18 mouse cellular contexts compared by ENCODE assay signal in genomic region chr12:58653222-58653621, GRCm38 (mm10).
DNase-seq lines count a peak whose midpoint lies in the region; ATAC-seq and TF ChIP-seq lines count a peak whose summit lies in the region.
"Had no signal": no experiment of that assay in that cellular context is flagged by ENCODE, and none has a peak within 500 bp of the region (broad histone marks: within the 10 kb centered on the region; RNA-seq: fewer than 3 reads in every experiment).

No protein-coding gene starts in this region.

- H3K27me3 ChIP-seq in hindbrain, embryonic 13.5 days: no peaks in the 10 kb centered on the region
- no peaks in the 10 kb centered on the region for H3K27me3 ChIP-seq in hindbrain, embryonic 11.5 days (ENCODE audit: control insufficient read depth, insufficient read depth, low read length)
- no peaks in the 10 kb centered on the region for H3K27me3 ChIP-seq in forebrain, embryonic 15.5 days
- no peaks in the 10 kb centered on the region for H3K27me3 ChIP-seq in midbrain, embryonic 16.5 days (ENCODE audit: control insufficient read depth, insufficient read depth, low read depth, low read length)
- H3K27me3 ChIP-seq in heart, adult 2 months (ENCODE audit: control insufficient read depth, insufficient read depth, low read length): no peaks in the 10 kb centered on the region
- H3K27me3 ChIP-seq: intestine, embryonic 15.5 days; liver, embryonic 12.5 days; neural tube, embryonic 12.5 days had no signal

- no peak overlapping the region for H3K4me2 ChIP-seq in hindbrain, embryonic 13.5 days
- no peak overlapping the region for H3K4me2 ChIP-seq in hindbrain, embryonic 11.5 days (replicated peaks; ENCODE audit: low read depth, low read length)
- H3K4me2 ChIP-seq in forebrain, embryonic 15.5 days (replicated peaks): no peak overlapping the region
- H3K4me2 ChIP-seq in midbrain, embryonic 16.5 days (ENCODE audit: low read length): 0 out of 2 replicates have a peak overlapping the region, but pooled peaks have one; percentile 6
- H3K4me2 ChIP-seq: intestine, embryonic 15.5 days; liver, embryonic 12.5 days; neural tube, embryonic 12.5 days had no signal

- no peak overlapping the region for H3K9ac ChIP-seq in hindbrain, embryonic 13.5 days
- H3K9ac ChIP-seq in hindbrain, embryonic 11.5 days (ENCODE audit: low read depth, low read length): no peak overlapping the region
- H3K9ac ChIP-seq in forebrain, embryonic 15.5 days (replicated peaks): no peak overlapping the region
- no peak overlapping the region for H3K9ac ChIP-seq in midbrain, embryonic 16.5 days (ENCODE audit: low read depth, low read length)
- no peak overlapping the region for H3K9ac ChIP-seq in heart, adult 2 months (ENCODE audit: low read depth, low read length)
- H3K9ac ChIP-seq: intestine, embryonic 15.5 days; liver, embryonic 12.5 days; neural tube, embryonic 12.5 days had no signal

- peaks cover 8% of the 10 kb centered on the region; the same call in 1 of the 2 replicates for H3K4me1 ChIP-seq in hindbrain, embryonic 13.5 days (replicated peaks)
- 0 out of 2 replicates have a peak, but pooled peaks cover 2% of the 10 kb centered on the region for H3K4me1 ChIP-seq in hindbrain, embryonic 11.5 days (replicated peaks; ENCODE audit: control insufficient read depth, insufficient read depth, low read length)
- peaks cover 11% of the 10 kb centered on the region for H3K4me1 ChIP-seq in forebrain, embryonic 15.5 days
- peaks cover 17% of the 10 kb centered on the region for H3K4me1 ChIP-seq in midbrain, embryonic 16.5 days (ENCODE audit: control insufficient read depth, insufficient read depth, low read length)
- no peaks in the 10 kb centered on the region for H3K4me1 ChIP-seq in heart, adult 2 months (ENCODE audit: control insufficient read depth, insufficient read depth, low read length)
- H3K4me1 ChIP-seq: intestine, embryonic 15.5 days; liver, embryonic 12.5 days; neural tube, embryonic 12.5 days had no signal

- no peak for TF ChIP-seq POLR2A in heart, adult 2 months (IDR thresholded peaks at IDR 0.05; ENCODE audit: insufficient read depth, low read depth, low read length)

- H3K27ac ChIP-seq in hindbrain, embryonic 13.5 days: peak overlapping the region; percentile 70; the same call in 1 of the 2 replicates
- no peak overlapping the region for H3K27ac ChIP-seq in hindbrain, embryonic 11.5 days (ENCODE audit: low read depth, low read length)
- H3K27ac ChIP-seq in forebrain, embryonic 15.5 days (replicated peaks): peak overlapping the region; percentile 50
- peak overlapping the region; percentile 55; the same call in 1 of the 2 replicates for H3K27ac ChIP-seq in midbrain, embryonic 16.5 days (ENCODE audit: low read length)
- no peak overlapping the region for H3K27ac ChIP-seq in heart, adult 2 months
- H3K27ac ChIP-seq: intestine, embryonic 15.5 days; liver, embryonic 12.5 days; neural tube, embryonic 12.5 days had no signal

- no peak for TF ChIP-seq CTCF in heart, adult 2 months (IDR thresholded peaks at IDR 0.05)

- H3K79me2 ChIP-seq in heart, adult 2 months (replicated peaks; ENCODE audit: control insufficient read depth, insufficient read depth, low read length): no peaks in the 10 kb centered on the region

- no peak for ATAC-seq in hindbrain, embryonic 13.5 days (ENCODE audit: low FRiP score)
- no peak for ATAC-seq in hindbrain, embryonic 11.5 days (ENCODE audit: low FRiP score)
- ATAC-seq in forebrain, embryonic 15.5 days (replicated peaks): peak; percentile 45; the same call in 1 of the 2 replicates
- peak; percentile 59 for ATAC-seq in midbrain, embryonic 16.5 days
- ATAC-seq: intestine, embryonic 15.5 days; liver, embryonic 12.5 days; lung, postnatal 0 days had no signal

- 62% methylated on average over 6 of the region's 6 CpGs for WGBS in hindbrain, embryonic 13.5 days
- WGBS in hindbrain, embryonic 11.5 days: 73% methylated on average over 6 of the region's 6 CpGs
- WGBS in forebrain, embryonic 15.5 days: 26% methylated on average over 6 of the region's 6 CpGs
- 63% methylated on average over 6 of the region's 6 CpGs for WGBS in midbrain, embryonic 16.5 days
- 78% methylated on average over 6 of the region's 6 CpGs for WGBS in heart, adult 2 months

- intact Hi-C loops in heart, adult 2 months (cut with DNase I): no loop called here

- H3K4me3 ChIP-seq in hindbrain, embryonic 13.5 days: no peak overlapping the region
- no peak overlapping the region for H3K4me3 ChIP-seq in hindbrain, embryonic 11.5 days (ENCODE audit: low read depth, low read length)
- H3K4me3 ChIP-seq in forebrain, embryonic 15.5 days: no peak overlapping the region
- H3K4me3 ChIP-seq in midbrain, embryonic 16.5 days (ENCODE audit: low read depth, low read length): no peak overlapping the region
- H3K4me3 ChIP-seq in heart, adult 2 months: no peak overlapping the region
- H3K4me3 ChIP-seq: intestine, embryonic 15.5 days; liver, embryonic 12.5 days; neural tube, embryonic 12.5 days had no signal

- no peaks in the 10 kb centered on the region for H3K36me3 ChIP-seq in hindbrain, embryonic 13.5 days
- no peaks in the 10 kb centered on the region for H3K36me3 ChIP-seq in hindbrain, embryonic 11.5 days (ENCODE audit: control insufficient read depth, insufficient read depth, low read length)
- H3K36me3 ChIP-seq in forebrain, embryonic 15.5 days: no peaks in the 10 kb centered on the region
- no peaks in the 10 kb centered on the region for H3K36me3 ChIP-seq in midbrain, embryonic 16.5 days (ENCODE audit: control insufficient read depth, insufficient read depth, low read length)
- no peaks in the 10 kb centered on the region for H3K36me3 ChIP-seq in heart, adult 2 months (ENCODE audit: control insufficient read depth, insufficient read depth, low read length)
- H3K36me3 ChIP-seq: G1E; intestine, embryonic 15.5 days; liver, embryonic 12.5 days; neural tube, embryonic 12.5 days had no signal

- TF ChIP-seq EP300 in heart, adult 2 months (IDR thresholded peaks at IDR 0.05; ENCODE audit: insufficient read depth, low read depth, low read length): no peak

- H3K9me3 ChIP-seq in hindbrain, embryonic 13.5 days: no peaks in the 10 kb centered on the region
- H3K9me3 ChIP-seq in hindbrain, embryonic 11.5 days (ENCODE audit: control insufficient read depth, low read length): no peaks in the 10 kb centered on the region
- no peaks in the 10 kb centered on the region for H3K9me3 ChIP-seq in forebrain, embryonic 15.5 days
- no peaks in the 10 kb centered on the region for H3K9me3 ChIP-seq in midbrain, embryonic 16.5 days (replicated peaks; ENCODE audit: control insufficient read depth, low read length, poor library complexity, severe bottlenecking)
- H3K9me3 ChIP-seq: G1E; intestine, embryonic 15.5 days; liver, embryonic 12.5 days; neural tube, embryonic 12.5 days had no signal

- no peak for DNase-seq in hindbrain, embryonic 11.5 days (ENCODE audit: low spot score)
- DNase-seq in ovary, postnatal 36 days (ENCODE audit: low spot score): peak; percentile 6
- DNase-seq in ovary, adult 18-20 months (ENCODE audit: low spot score): no peak
- DNase-seq in thymus, postnatal 10 days (ENCODE audit: low spot score in 2 of 2): no peak
- DNase-seq in heart, adult 2 months: no peak
- DNase-seq: adrenal gland, postnatal 10 days; cerebellum, postnatal 25 days; kidney, postnatal 14 days; retina, postnatal 1 day; thymus, adult 18-20 months had no signal

Comparison
In these comparisons a context has a peak if more than half of its experiments do, and no peak if none do; other contexts are left out.
1. H3K27ac ChIP-seq: peak in hindbrain, embryonic 13.5 days (single experiment), forebrain, embryonic 15.5 days (single experiment) and midbrain, embryonic 16.5 days (single experiment); none in hindbrain, embryonic 11.5 days (single experiment) and heart, adult 2 months (single experiment).
2. ATAC-seq: peak in forebrain, embryonic 15.5 days (single experiment) and midbrain, embryonic 16.5 days (single experiment); none in hindbrain, embryonic 13.5 days (single experiment) and hindbrain, embryonic 11.5 days (single experiment).